Mouse (Mus musculus) c-Kit-positive CD71-negative TER-119-negative erythroid progenitor cells, embryonic 14.5 days (primary cell): ENCODE measurements at regions not wholly inside any gene's neighbourhood (a gene's known extent, or its start where the extent isn't known, plus 50 kb on each side); places are given as distances from the start of the nearest gene placed in this dataset.

Experiments used
- DNase-seq: peaks from one replicate; pipeline ENCODE4 v3.0.0-alpha.2; 2013; ENCODE audit warnings: low read depth

DNA sequence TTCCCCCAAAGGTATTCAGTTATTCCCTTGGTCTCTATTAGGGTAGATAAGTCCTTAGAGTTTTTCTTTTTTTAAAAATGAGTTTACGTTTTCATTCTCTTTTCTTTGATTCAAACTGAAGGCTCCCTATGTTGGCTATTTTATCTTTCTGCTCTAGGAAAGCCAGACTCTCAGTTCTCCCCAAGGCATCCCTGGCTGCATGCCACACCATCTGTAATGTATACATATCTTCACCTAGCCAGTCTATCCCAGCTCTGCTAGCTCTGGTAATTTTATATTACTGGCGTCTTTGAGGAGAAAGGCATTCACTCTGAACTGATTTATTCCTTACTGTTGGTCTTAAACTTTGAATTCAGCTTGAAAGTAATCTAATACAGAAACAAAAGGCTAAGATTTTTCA, 65.2 kb upstream of the Cabcoco1 start:
- DNase-seq: no peak

GRCm38 (mm10) chr10:68611906-68612305, 70.2 kb upstream of the Cabcoco1 start:
- no peak for DNase-seq

DNA sequence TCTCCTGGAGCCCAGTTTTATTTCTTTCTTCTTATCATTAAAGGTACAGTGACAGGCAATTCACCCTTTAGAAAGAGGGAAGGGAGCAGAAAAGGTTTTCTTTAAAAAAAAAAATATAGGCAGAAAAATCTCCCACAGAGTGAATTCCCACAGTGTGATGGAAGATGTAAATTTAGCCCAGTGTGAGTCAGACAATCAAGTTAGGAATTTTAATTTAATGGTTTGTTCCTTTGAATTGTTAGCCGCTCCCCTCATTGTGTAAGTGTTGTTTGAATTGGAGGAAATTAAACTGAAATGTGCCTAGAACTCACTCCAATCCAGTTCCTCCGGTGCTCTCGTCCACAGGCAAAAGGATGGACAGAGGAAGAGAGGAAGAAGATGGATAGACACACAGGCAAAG, 71.0 kb upstream of the Cabcoco1 start:
- DNase-seq: no peak

- no peak for DNase-seq
These were observed 82.1 kb upstream of the Cabcoco1 start for GRCm38 (mm10) chr10:68623786-68624185.

DNA sequence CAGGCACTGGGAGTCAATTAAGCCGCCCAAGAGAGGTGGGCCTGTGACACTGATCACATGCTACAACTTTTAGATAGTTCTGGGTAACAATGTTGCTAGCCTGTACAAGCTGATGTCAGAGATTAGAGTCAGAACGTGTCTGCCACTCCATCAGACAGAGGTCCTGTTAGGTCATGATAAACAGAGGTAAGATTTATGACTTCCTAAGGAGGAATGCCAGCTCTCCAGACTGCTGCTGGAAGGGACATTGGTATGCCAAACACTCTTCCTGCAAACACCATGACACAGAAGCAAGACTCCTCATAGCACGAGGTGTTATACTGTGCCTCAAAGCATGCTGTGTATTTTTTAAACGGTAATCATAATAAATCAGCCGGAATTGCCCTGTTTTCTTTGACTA, 83.6 kb upstream of the Cabcoco1 start:
- DNase-seq: no peak

- no peak for DNase-seq
These were observed 84.1 kb upstream of the Cabcoco1 start for GRCm38 (mm10) chr10:68625752-68626151.

- DNase-seq: no peak
These were observed 87.8 kb upstream of the Cabcoco1 start for GRCm38 (mm10) chr10:68629486-68629885.

- no peak for DNase-seq
These were observed 90.3 kb upstream of the Tmem26 start for GRCm38 (mm10) chr10:68633180-68633579.

GRCm38 (mm10) chr10:68652700-68653099, 70.7 kb upstream of the Tmem26 start:
- no peak for DNase-seq

DNA sequence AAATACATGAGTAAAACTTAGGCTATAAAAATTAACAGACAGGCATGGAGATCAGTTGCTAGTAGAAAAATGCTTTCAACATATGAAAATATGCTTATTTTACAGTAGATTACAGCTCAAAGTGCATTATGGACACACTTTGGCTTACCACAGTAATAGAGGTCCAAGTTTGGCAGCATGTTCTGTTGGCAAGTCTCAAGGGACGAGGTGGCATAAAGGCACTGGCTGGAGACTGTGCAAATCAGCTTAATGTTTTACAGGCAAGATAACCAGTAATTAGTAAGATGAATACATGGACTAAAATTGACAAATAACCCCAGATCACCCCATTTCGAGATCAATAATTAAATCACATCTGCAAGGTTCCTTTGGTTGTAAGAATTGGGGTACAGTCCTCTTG, 68.0 kb upstream of the Tmem26 start:
- no peak for DNase-seq

- DNase-seq: no peak
These were observed 57.4 kb upstream of the Tmem26 start for GRCm38 (mm10) chr10:68666094-68666493.

- no peak for DNase-seq
These were observed 54.1 kb upstream of the Tmem26 start for GRCm38 (mm10) chr10:68669330-68669729.

- DNase-seq: no peak
These were observed 53.5 kb upstream of the Tmem26 start for GRCm38 (mm10) chr10:68669992-68670391.

- DNase-seq: no peak
These were observed 51.2 kb upstream of the Tmem26 start for GRCm38 (mm10) chr10:68672291-68672690.

DNA sequence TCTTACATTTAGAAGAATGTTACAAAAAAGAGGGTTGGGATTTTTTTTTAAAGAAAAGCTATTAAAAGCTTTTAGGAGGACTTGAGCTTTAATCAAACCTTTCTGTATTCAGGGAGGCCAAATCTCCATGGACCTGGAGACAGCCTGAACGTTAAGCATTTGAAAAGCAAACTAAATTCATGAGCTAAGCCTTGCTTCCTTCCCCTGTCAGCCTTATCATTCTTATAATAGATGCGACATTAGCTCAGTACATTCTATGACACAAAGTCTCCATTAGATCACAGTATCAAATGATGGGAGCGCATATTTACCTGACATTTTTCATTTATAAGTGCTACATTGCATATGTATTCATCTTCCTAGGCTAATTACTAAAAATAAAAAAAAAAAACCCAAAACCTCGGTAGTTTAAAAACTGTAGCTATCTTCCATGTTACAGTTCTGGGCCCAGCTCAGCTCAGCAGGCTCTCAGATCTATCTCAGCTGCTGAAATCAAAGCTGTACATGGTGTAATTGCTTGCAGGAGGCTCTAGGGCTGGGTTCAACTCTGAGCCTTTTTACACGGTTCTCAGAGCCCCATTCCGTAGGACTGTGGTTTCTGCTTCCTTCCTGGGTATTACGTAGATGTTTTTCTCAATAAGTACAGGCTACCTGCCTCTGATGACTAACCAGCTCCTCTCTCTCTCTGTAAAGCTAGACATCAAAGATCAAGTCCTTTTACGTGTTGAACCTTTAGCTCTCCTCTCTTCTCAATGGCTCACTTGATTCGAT, 50.2 kb upstream of the Tmem26 start:
- DNase-seq: peak; percentile 26
